Mouse (Mus musculus): ENCODE data around the gene Olfr876. TPM values are rescaled to one million over a fixed set of nuclear protein-coding genes. Genes with fewer than 3 reads are reported as not detected.

The Olfr876 gene
- total and polyA plus RNA-seq, 2 experiments, result not detected

DNA sequence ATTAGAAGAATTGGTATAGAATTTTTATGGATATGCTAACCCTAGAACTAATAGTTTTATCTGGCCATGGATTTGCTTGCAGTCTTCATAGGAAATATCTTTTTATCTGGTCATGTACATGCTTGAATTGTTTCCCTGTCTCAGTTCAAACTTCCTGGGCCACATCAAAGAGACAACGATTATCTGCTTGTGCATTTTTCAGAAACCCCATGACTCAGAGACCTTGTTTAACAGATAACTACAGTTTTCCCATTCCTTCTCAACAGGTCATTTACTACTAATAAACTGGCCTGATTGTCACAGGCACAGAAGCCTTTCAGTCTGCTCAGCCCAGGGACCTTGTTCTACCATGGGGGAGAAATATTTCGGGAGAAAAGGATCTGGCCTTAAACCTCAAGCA lies 16.4 kb upstream of the Olfr876 start:
- Histone ChIP-seq H3K4me3 (ENCODE audit: insufficient read depth, low read depth, low read length) (no peak overlapping the region), H3K9ac (ENCODE audit: low read depth, low read length) (no peak overlapping the region), H3K79me2 (ENCODE audit: control insufficient read depth, insufficient read depth, low read length) (no peaks in the 10 kb centered on the region), H3K4me1 (ENCODE audit: control insufficient read depth, insufficient read depth, low read length) (peaks cover 2% of the 10 kb centered on the region; the same call in 1 of the 2 replicates), H3K27ac (replicated peaks; ENCODE audit: insufficient read depth, low read depth, low read length) (no peak overlapping the region), H3K27me3 (ENCODE audit: control insufficient read depth, insufficient read depth, low read length) (no peaks in the 10 kb centered on the region), H3K36me3 (ENCODE audit: control insufficient read depth, insufficient read depth, low read length) (no peaks in the 10 kb centered on the region)
- DNase-seq (ENCODE audit: extremely low read depth, low read depth, low spot score), result no peak
- 82% methylated on average over 2 of the region's 2 CpGs for WGBS
- TF ChIP-seq CTCF (IDR thresholded peaks at IDR 0.05; ENCODE audit: low read depth, low read length) (no peak), POLR2A (IDR thresholded peaks at IDR 0.05; ENCODE audit: extremely low read depth, insufficient read depth, low read length) (no peak)

DNA sequence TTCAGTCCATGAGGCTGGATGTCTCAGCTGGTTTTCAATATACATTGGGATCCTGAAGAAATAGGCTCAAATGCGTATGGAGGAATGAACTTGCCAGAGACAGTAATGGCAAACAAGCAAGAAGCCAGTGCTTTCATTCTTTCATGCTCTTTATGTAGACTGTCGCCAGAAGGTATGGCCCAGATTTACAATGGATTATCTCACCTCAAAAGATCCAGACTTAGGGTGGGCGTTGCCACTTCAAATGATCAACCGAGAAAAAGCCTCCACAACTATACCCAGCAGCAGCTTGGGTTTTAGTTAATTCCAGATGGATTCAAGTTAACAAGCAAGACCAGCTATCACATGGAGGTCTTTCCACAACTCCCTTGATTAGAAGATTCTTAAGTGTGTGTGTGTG lies 776 bp upstream of the Olfr876 start:
- no peak for DNase-seq (ENCODE audit: extremely low read depth, low read depth, low spot score)
- no peaks in the 10 kb centered on the region for H3K36me3 ChIP-seq (ENCODE audit: control insufficient read depth, insufficient read depth, low read length)
- 77% methylated on average over 4 of the region's 4 CpGs for WGBS
- no peaks in the 10 kb centered on the region for H3K4me1 ChIP-seq (ENCODE audit: control insufficient read depth, insufficient read depth, low read length)
- H3K27ac ChIP-seq (replicated peaks; ENCODE audit: insufficient read depth, low read depth, low read length), result no peak overlapping the region
- no peak overlapping the region for H3K9ac ChIP-seq (ENCODE audit: low read depth, low read length)
- TF ChIP-seq POLR2A (IDR thresholded peaks at IDR 0.05; ENCODE audit: extremely low read depth, insufficient read depth, low read length) (no peak), CTCF (IDR thresholded peaks at IDR 0.05; ENCODE audit: low read depth, low read length) (no peak)
- H3K79me2 ChIP-seq (ENCODE audit: control insufficient read depth, insufficient read depth, low read length), result no peaks in the 10 kb centered on the region
- no peaks in the 10 kb centered on the region for H3K27me3 ChIP-seq (ENCODE audit: control insufficient read depth, insufficient read depth, low read length)
- no peak overlapping the region for H3K4me3 ChIP-seq (ENCODE audit: insufficient read depth, low read depth, low read length)

DNA sequence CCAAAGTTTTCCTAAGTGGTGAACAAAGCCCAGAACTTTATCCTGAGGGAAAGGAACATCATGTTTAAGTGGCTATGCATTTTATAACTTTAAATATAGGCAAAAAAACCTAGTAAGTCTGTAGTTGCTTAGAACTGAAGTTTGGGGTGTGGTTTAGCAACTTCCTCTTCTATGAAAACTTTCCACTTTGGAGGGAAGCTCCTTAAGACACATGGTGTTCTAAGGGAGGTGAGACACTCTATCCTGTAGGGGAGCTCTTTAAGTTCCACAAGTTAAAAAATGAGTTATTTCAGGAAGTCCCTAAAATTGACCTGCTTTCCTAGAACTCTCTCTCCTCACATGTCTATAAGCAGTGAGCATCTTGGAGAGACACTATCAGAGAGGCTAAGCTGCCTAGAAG lies 4.4 kb downstream of the Olfr876 start:
- no peaks in the 10 kb centered on the region for H3K36me3 ChIP-seq (ENCODE audit: control insufficient read depth, insufficient read depth, low read length)
- TF ChIP-seq CTCF (IDR thresholded peaks at IDR 0.05; ENCODE audit: low read depth, low read length), result no peak
- TF ChIP-seq POLR2A (IDR thresholded peaks at IDR 0.05; ENCODE audit: extremely low read depth, insufficient read depth, low read length), result no peak
- no peak overlapping the region for H3K27ac ChIP-seq (replicated peaks; ENCODE audit: insufficient read depth, low read depth, low read length)
- DNase-seq (ENCODE audit: extremely low read depth, low read depth, low spot score), result no peak
- no peak overlapping the region for H3K9ac ChIP-seq (ENCODE audit: low read depth, low read length)
- H3K4me3 ChIP-seq (ENCODE audit: insufficient read depth, low read depth, low read length), result no peak overlapping the region
- H3K79me2 ChIP-seq (ENCODE audit: control insufficient read depth, insufficient read depth, low read length), result no peaks in the 10 kb centered on the region
- H3K27me3 ChIP-seq (ENCODE audit: control insufficient read depth, insufficient read depth, low read length), result no peaks in the 10 kb centered on the region
- H3K4me1 ChIP-seq (ENCODE audit: control insufficient read depth, insufficient read depth, low read length), result no peaks in the 10 kb centered on the region

DNA sequence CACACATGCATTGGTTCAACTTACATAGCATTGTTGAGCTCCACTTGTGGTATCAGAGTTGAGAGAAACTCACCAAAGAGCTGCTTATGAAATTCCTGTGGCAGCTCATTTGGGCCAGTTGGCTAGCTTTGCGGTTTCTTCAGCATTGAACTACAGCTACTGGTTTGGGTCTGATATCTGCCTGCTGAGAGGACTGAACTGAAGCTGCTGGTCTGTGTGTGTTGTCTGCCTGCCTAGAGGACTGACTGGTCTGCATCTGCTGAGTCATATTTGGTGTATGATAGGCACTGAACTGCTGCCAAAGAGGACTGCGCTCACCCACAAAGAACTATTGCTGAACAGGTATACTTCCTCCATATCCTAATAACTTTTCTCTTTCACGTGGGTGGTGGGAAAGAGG lies 5.6 kb downstream of the Olfr876 start:
- WGBS, result 87% methylated on average over 3 of the region's 3 CpGs
- no peak for DNase-seq (ENCODE audit: extremely low read depth, low read depth, low spot score)
- no peaks in the 10 kb centered on the region for H3K27me3 ChIP-seq (ENCODE audit: control insufficient read depth, insufficient read depth, low read length)
- H3K27ac ChIP-seq (replicated peaks; ENCODE audit: insufficient read depth, low read depth, low read length), result no peak overlapping the region
- H3K4me3 ChIP-seq (ENCODE audit: insufficient read depth, low read depth, low read length), result no peak overlapping the region
- H3K9ac ChIP-seq (ENCODE audit: low read depth, low read length), result no peak overlapping the region
- H3K79me2 ChIP-seq (ENCODE audit: control insufficient read depth, insufficient read depth, low read length), result no peaks in the 10 kb centered on the region
- H3K4me1 ChIP-seq (ENCODE audit: control insufficient read depth, insufficient read depth, low read length), result no peaks in the 10 kb centered on the region
- no peaks in the 10 kb centered on the region for H3K36me3 ChIP-seq (ENCODE audit: control insufficient read depth, insufficient read depth, low read length)
- no peak for TF ChIP-seq CTCF (IDR thresholded peaks at IDR 0.05; ENCODE audit: low read depth, low read length)

DNA sequence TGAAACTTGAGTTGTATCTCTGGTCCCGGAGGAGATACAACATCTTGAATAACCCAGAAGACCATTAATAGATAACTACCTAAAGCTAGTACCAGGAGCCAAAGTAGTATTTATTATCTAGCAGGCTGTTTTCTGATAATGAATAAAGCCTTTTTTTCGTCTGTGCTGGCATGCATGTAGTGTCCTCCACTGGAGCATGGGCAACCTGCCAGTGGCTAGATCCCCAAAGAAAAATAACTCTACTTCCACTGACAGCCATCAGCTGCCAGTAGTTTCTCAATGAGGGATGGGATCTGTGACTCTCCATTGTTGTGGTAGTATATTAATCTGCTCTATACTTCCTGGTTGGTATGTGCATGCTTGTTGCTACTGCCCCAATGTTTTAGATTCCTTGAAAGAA lies 6.1 kb downstream of the Olfr876 start:
- Histone ChIP-seq H3K79me2 (ENCODE audit: control insufficient read depth, insufficient read depth, low read length) (no peaks in the 10 kb centered on the region), H3K9ac (ENCODE audit: low read depth, low read length) (no peak overlapping the region), H3K27ac (replicated peaks; ENCODE audit: insufficient read depth, low read depth, low read length) (no peak overlapping the region), H3K36me3 (ENCODE audit: control insufficient read depth, insufficient read depth, low read length) (no peaks in the 10 kb centered on the region), H3K27me3 (ENCODE audit: control insufficient read depth, insufficient read depth, low read length) (no peaks in the 10 kb centered on the region), H3K4me3 (ENCODE audit: insufficient read depth, low read depth, low read length) (no peak overlapping the region), H3K4me1 (ENCODE audit: control insufficient read depth, insufficient read depth, low read length) (no peaks in the 10 kb centered on the region)
- WGBS, result 64% methylated on average over 2 of the region's 2 CpGs
- DNase-seq (ENCODE audit: extremely low read depth, low read depth, low spot score), result no peak
- TF ChIP-seq POLR2A (IDR thresholded peaks at IDR 0.05; ENCODE audit: extremely low read depth, insufficient read depth, low read length) (no peak), CTCF (IDR thresholded peaks at IDR 0.05; ENCODE audit: low read depth, low read length) (no peak)

DNA sequence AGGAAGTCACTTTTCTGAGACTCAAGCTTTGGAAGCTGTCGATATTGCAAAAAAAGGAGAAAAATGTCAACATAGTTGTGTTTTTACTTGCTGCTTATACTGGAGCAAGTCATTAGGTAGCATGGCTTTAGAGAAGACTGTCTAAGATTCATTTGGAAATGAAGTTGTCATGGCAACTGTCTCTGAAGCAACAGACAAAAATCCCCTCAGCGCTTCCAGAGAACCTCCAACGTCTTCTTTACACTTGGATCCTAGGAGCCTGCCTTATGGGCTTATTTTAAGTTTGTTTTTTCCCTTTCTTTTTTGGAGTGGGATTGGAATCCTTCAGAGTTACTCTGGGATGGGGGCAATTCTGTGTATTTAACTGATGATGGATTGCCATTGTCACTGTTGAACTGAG lies 11.9 kb downstream of the Olfr876 start:
- DNase-seq (ENCODE audit: extremely low read depth, low read depth, low spot score), result no peak
- Histone ChIP-seq H3K27ac (replicated peaks; ENCODE audit: insufficient read depth, low read depth, low read length) (no peak overlapping the region), H3K27me3 (ENCODE audit: control insufficient read depth, insufficient read depth, low read length) (no peaks in the 10 kb centered on the region), H3K79me2 (ENCODE audit: control insufficient read depth, insufficient read depth, low read length) (no peaks in the 10 kb centered on the region), H3K9ac (ENCODE audit: low read depth, low read length) (no peak overlapping the region), H3K4me3 (ENCODE audit: insufficient read depth, low read depth, low read length) (no peak overlapping the region), H3K4me1 (ENCODE audit: control insufficient read depth, insufficient read depth, low read length) (no peaks in the 10 kb centered on the region), H3K36me3 (ENCODE audit: control insufficient read depth, insufficient read depth, low read length) (no peaks in the 10 kb centered on the region)
- WGBS, result 91% methylated on average over 3 of the region's 3 CpGs
- TF ChIP-seq CTCF (IDR thresholded peaks at IDR 0.05; ENCODE audit: low read depth, low read length), result no peak
- TF ChIP-seq POLR2A (IDR thresholded peaks at IDR 0.05; ENCODE audit: extremely low read depth, insufficient read depth, low read length), result no peak

Data from liver, adult 2 months (tissue).